Mouse (Mus musculus) ES-E14 (cell line): ENCODE measurements around the gene Ccpg1os.

Source experiments
- CHD2 ChIP-seq: IDR thresholded peaks from 2 replicates; pipeline ENCODE4 v1.6.1; 2014; ENCODE audit warnings: mild to moderate bottlenecking, low read depth, low read length, inconsistent platforms
- MAFK ChIP-seq: IDR thresholded peaks from 2 replicates; pipeline ENCODE4 v1.6.1; 2014; ENCODE audit warnings: mild to moderate bottlenecking, low read depth, low read length, inconsistent platforms; ENCODE audit not compliant: insufficient read depth
- ZC3H11A ChIP-seq: IDR thresholded peaks from 2 replicates; pipeline ENCODE4 v1.6.1; 2012; ENCODE audit warnings: low read depth, mild to moderate bottlenecking, inconsistent platforms, low read length, borderline replicate concordance

DNA sequence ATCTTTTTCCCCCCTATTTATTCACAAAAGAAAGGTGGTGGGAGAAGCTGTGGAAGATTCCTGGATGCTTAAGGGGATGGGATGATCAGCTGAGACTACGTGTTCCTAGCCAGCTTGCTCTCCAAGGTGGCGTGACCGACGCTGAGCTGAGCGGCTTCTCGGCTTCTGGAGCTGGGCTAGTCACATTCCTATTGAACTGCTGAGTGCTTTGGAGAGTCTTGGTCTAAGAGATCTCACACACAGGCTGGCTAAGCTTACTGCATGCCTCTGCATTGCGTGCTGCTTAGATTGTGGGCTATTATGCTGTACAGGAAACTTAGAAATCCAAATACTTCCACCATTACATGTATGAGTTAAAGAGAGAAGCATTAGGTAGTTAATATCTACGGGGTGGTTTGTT is 18.9 kb upstream of the Ccpg1os start:
- TF ChIP-seq CHD2, result no peak
- TF ChIP-seq ZC3H11A, result no peak
- no peak for TF ChIP-seq MAFK
